Mouse (Mus musculus) neural tube, embryonic 11.5 days (tissue): ENCODE results near the gene Olfr54. TPM values are rescaled to one million over a fixed set of nuclear protein-coding genes. Genes with fewer than 3 reads are reported as not detected.
"Not testable (repeated sequence)": the region's sequence is repeated elsewhere in the genome, so short reads cannot be mapped to it uniquely, and the experiment has no call there.

ENCODE experiments used
- ATAC-seq: fragments of 200-750 bp; cut with Nextera tagmentation; 2 replicates; pipeline ENCODE4 v1.8.0; 2017; ENCODE audit warnings: moderate number of reproducible peaks, mild to moderate bottlenecking, moderate TSS enrichment, moderate library complexity; ENCODE audit not compliant: insufficient read depth, low FRiP score, low TSS enrichment
- DNase-seq: peaks from one replicate; pipeline ENCODE4 v3.0.0-alpha.2; 2015; ENCODE audit warnings: low spot score
- H3K27ac ChIP-seq: fragments of 300-500 bp; sonication (generic); 2 replicates; pipeline ENCODE4 v1.5.1; 2014; ENCODE audit warnings: low read depth, mild to moderate bottlenecking, low read length
- H3K27me3 ChIP-seq: fragments of 300-500 bp; sonication (generic); 2 replicates; pipeline ENCODE4 v1.6.1; 2014; ENCODE audit warnings: mild to moderate bottlenecking, low read length, mixed read lengths; ENCODE audit not compliant: control insufficient read depth, insufficient read depth
- H3K36me3 ChIP-seq: fragments of 300-500 bp; sonication (generic); 2 replicates; pipeline ENCODE4 v1.6.1; 2014; ENCODE audit warnings: mild to moderate bottlenecking, low read length, moderate library complexity, mixed read lengths; ENCODE audit not compliant: control insufficient read depth, insufficient read depth
- H3K4me1 ChIP-seq: fragments of 300-500 bp; sonication (generic); 2 replicates; pipeline ENCODE4 v1.6.1; 2014; ENCODE audit warnings: low read length, mixed read lengths; ENCODE audit not compliant: control insufficient read depth, insufficient read depth
- H3K4me2 ChIP-seq: fragments of 300-500 bp; sonication (generic); 2 replicates; pipeline ENCODE4 v1.6.1; 2014; ENCODE audit warnings: low read depth, mild to moderate bottlenecking, moderate library complexity
- H3K4me3 ChIP-seq: fragments of 300-500 bp; sonication (generic); 2 replicates; pipeline ENCODE4 v1.5.1; 2014; ENCODE audit warnings: low read depth, low read length
- H3K9ac ChIP-seq: fragments of 300-500 bp; sonication (generic); 2 replicates; pipeline ENCODE4 v1.6.1; 2014; ENCODE audit warnings: mild to moderate bottlenecking, low read length
- H3K9me3 ChIP-seq: fragments of 300-500 bp; sonication (generic); 2 replicates; pipeline ENCODE4 v1.6.1; 2016; ENCODE audit warnings: low read length; ENCODE audit not compliant: control insufficient read depth
- WGBS: fragments of 180-500 bp; shearing (Covaris S2); extraction: QIAGEN DNeasy Blood & Tissue Kit; methylation state at CpG from one replicate; pipeline ENCODE4 v1.1.7; 2014; 5-methylcytosine and 5-hydroxymethylcytosine counted together
- polyA plus RNA-seq: library from polyadenylated mRNA; unstranded; fragments of >200 nt; fragmentation: Nextera tagmentation; extraction: Ambion mirVana; gene quantifications from 2 replicates; pipeline ENCODE4 v1.2.1, GENCODE M21; 2014

Gene Olfr54
- polyA plus RNA-seq, 1 experiment from 2014 or later = not detected

DNA sequence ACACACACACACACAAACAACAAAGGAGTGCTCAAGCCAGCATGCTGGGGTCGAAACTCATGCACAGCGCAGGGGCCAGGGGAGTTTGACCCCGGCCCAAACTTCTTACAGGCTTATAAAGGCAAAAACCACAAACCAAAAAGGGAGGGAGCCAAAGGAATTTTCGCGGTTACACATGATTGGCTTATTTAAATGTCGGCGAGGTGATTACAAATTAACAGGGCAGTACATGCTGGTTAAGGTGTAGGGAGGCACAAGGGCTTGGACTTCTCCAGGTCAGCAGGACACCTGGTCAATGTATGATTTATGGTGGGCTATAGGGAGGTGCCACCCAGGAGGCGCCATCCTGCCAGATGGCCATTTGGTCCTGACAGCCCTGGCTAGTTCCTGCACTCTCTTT, 15.3 kb downstream of the Olfr54 start:
- H3K27me3 ChIP-seq, DNase-seq, H3K27ac ChIP-seq, H3K4me3 ChIP-seq, H3K9me3 ChIP-seq, ATAC-seq, H3K4me2 ChIP-seq, H3K9ac ChIP-seq, H3K36me3 ChIP-seq, H3K4me1 ChIP-seq: not testable (repeated sequence)
- WGBS = 61% methylated on average over 8 of the region's 8 CpGs

DNA sequence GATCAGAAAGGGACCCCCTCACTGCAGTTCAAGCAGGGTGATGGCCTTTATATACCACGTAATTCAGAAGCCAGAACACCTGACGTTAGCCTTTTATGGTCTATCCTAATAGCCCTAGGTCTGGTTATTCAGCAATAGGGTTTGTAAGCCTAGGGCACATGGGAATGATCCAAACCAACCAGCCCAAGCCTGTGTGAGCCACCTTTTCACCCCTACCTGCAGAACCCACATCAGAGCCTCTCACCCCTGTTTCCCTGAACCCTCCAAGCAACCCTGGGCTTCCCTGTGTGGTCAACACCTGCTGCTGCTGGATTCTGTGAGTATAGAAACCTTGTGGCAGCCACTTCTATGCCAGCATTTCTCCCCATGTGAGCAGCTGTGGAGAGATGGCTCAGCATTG, 16.2 kb downstream of the Olfr54 start:
- ATAC-seq = no peak
- 53% methylated on average over 2 of the region's 2 CpGs for WGBS
- Histone ChIP-seq H3K4me2 (no peak overlapping the region), H3K9me3 (no peaks in the 10 kb centered on the region), H3K9ac (no peak overlapping the region), H3K4me1 (no peaks in the 10 kb centered on the region), H3K27me3 (no peaks in the 10 kb centered on the region), H3K36me3 (no peaks in the 10 kb centered on the region), H3K27ac (no peak overlapping the region), H3K4me3 (no peak overlapping the region)
- DNase-seq = no peak

DNA sequence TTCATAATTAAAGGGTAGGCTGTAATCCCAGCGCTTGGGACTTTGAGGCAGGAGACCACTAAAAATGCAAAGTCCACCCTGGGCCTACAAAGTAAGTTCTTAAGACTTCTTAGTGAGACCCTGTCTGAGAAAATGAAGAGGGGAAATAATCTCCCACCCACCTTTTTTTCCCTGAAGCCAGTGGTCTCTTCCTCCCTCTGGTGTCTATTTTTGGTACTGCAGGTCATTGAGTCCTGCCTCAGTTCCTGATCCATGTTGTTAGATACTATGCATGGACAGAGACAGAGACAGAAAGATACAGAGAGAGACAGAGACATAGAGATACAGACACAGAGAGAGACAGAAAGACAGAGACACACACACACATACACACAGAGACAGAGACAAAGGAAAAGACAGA, 18.8 kb downstream of the Olfr54 start:
- DNase-seq (peak; percentile 24), ATAC-seq (no peak)
- Histone ChIP-seq H3K4me1 (no peaks in the 10 kb centered on the region), H3K4me3 (no peak overlapping the region), H3K27me3 (no peaks in the 10 kb centered on the region), H3K27ac (no peak overlapping the region), H3K9ac (no peak overlapping the region), H3K9me3 (no peaks in the 10 kb centered on the region), H3K4me2 (no peak overlapping the region), H3K36me3 (no peaks in the 10 kb centered on the region)
- WGBS = 24% methylated on average over 1 of the region's 1 CpGs

DNA sequence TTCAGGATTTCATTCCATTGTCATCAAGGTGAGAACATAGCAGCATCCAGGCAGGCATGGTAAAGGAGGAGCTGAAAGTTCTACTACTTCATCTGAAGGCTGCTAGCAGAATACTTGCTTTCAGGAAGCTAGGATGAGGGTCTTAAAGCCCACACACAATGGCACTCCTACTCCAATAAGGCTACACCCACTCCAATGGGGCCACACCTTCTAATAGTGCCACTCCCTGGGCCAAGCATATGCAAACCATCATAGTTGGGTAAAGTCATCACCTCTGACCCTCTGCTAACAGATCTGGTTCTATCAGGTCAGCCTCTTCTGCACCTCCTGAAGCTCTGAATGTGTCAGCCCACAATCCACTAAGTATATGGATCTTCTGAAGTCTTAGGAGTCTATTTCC, 20.1 kb downstream of the Olfr54 start:
- H3K27me3 ChIP-seq, H3K4me2 ChIP-seq, H3K36me3 ChIP-seq, H3K27ac ChIP-seq, H3K4me3 ChIP-seq, H3K9ac ChIP-seq, DNase-seq, H3K4me1 ChIP-seq, H3K9me3 ChIP-seq, ATAC-seq: not testable (repeated sequence)

- no peak for ATAC-seq
- Histone ChIP-seq H3K4me1 (no peaks in the 10 kb centered on the region), H3K4me3 (no peak overlapping the region), H3K27me3 (no peaks in the 10 kb centered on the region), H3K9me3 (no peaks in the 10 kb centered on the region), H3K27ac (no peak overlapping the region), H3K9ac (no peak overlapping the region), H3K36me3 (no peaks in the 10 kb centered on the region), H3K4me2 (no peak overlapping the region)
- 97% methylated on average over 2 of the region's 2 CpGs for WGBS
- DNase-seq = no peak
Measured at GRCm38 (mm10) chr11:51035951-51036350, 21.9 kb downstream of the Olfr54 start.

DNA sequence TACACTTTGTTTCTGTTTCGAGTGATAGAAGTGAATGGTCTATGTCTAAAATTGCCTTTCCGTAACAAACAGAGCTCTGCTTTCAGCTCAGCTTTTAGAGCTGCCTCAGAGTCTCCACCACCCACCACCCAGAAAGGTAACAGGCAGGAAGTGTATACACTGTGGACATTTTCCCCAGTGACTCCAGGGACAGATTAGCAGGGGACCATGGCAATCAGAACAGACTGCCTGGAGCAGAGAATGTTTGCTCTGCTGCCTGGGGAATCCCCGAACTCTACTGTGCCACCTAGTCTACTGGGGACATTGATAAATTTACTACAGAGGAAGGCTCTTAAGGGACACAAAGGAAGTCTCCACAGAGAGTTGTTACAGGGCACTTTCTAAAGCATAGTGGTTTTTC, 30.7 kb downstream of the Olfr54 start:
- H3K4me2 ChIP-seq, H3K9me3 ChIP-seq, H3K27ac ChIP-seq, H3K27me3 ChIP-seq, H3K4me1 ChIP-seq, DNase-seq, H3K36me3 ChIP-seq, H3K4me3 ChIP-seq, ATAC-seq, H3K9ac ChIP-seq: not testable (repeated sequence)
- 69% methylated on average over 3 of the region's 3 CpGs for WGBS

GRCm38 (mm10) chr11:51047809-51048208, 33.8 kb downstream of the Olfr54 start, which contains the start of gene Olfr1375:
Gene Olfr1375, plus strand, starts transcription at chr11:51048109.
- WGBS = 80% methylated on average over 3 of the region's 3 CpGs
- DNase-seq, H3K27me3 ChIP-seq, H3K27ac ChIP-seq, H3K4me3 ChIP-seq, H3K4me1 ChIP-seq, ATAC-seq, H3K36me3 ChIP-seq, H3K9me3 ChIP-seq, H3K9ac ChIP-seq, H3K4me2 ChIP-seq: not testable (repeated sequence)

- WGBS = 81% methylated on average over 2 of the region's 2 CpGs
- Histone ChIP-seq H3K9ac (no peak overlapping the region), H3K4me2 (no peak overlapping the region), H3K27ac (no peak overlapping the region), H3K4me1 (no peaks in the 10 kb centered on the region), H3K36me3 (no peaks in the 10 kb centered on the region), H3K27me3 (no peaks in the 10 kb centered on the region), H3K9me3 (no peaks in the 10 kb centered on the region), H3K4me3 (no peak overlapping the region)
- ATAC-seq = no peak
- DNase-seq = no peak
Measured at GRCm38 (mm10) chr11:51051678-51052077, 37.6 kb downstream of the Olfr54 start.

DNA sequence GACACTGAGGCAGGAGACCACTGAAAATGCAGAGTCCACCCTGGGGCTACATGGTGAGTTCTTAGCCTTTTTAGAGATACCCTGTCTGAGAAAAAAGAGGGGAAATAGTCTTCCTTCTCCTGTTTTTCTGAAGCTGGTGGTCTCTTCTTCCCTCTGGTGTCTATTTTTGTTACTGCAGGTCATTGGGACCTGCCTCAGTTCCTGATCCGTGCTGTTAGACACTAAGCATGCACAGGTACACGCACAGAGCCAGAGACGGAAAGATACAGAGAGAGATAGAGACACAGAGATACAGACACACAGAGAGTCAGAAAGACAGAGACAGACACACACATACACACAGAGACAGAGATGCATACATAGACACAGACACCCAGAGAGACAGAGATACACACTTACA, 39.2 kb downstream of the Olfr54 start:
- no peak overlapping the region for H3K4me2 ChIP-seq
- H3K27ac ChIP-seq = no peak overlapping the region
- no peaks in the 10 kb centered on the region for H3K9me3 ChIP-seq
- 50% methylated on average over 3 of the region's 3 CpGs for WGBS
- H3K9ac ChIP-seq = no peak overlapping the region
- no peak for DNase-seq
- H3K27me3 ChIP-seq = no peaks in the 10 kb centered on the region
- H3K4me3 ChIP-seq = no peak overlapping the region
- H3K36me3 ChIP-seq = no peaks in the 10 kb centered on the region
- H3K4me1 ChIP-seq = no peaks in the 10 kb centered on the region
- no peak for ATAC-seq
